Mouse (Mus musculus) 416B (cell line): ENCODE results near the gene Rin3.

Experiments
- DNase-seq: peaks from one replicate; pipeline ENCODE4 v3.0.0; 2011; ENCODE audit warnings: low read depth

The Rin3 gene

GRCm38 (mm10) chr12:102302322-102302721 lies 19.5 kb downstream of the Rin3 start:
- DNase-seq = peak; percentile 98

- no peak for DNase-seq
Observed at GRCm38 (mm10) chr12:102302831-102303351, 20.0 kb downstream of the Rin3 start.

- no peak for DNase-seq
Observed at GRCm38 (mm10) chr12:102303867-102304266, 21.0 kb downstream of the Rin3 start.

- no peak for DNase-seq
Observed at GRCm38 (mm10) chr12:102305069-102305836, 22.4 kb downstream of the Rin3 start.

GRCm38 (mm10) chr12:102308001-102308456 lies 25.2 kb downstream of the Rin3 start:
- DNase-seq = no peak

GRCm38 (mm10) chr12:102308457-102309011 lies 25.7 kb downstream of the Rin3 start:
- DNase-seq = peak; percentile 58

- DNase-seq = no peak
Observed at GRCm38 (mm10) chr12:102309099-102309799, 26.4 kb downstream of the Rin3 start.

GRCm38 (mm10) chr12:102309800-102310195 lies 26.9 kb downstream of the Rin3 start:
- DNase-seq = no peak

GRCm38 (mm10) chr12:102310261-102310660 lies 27.4 kb downstream of the Rin3 start:
- no peak for DNase-seq

- DNase-seq = peak; percentile 82
Observed at GRCm38 (mm10) chr12:102311454-102311853, 28.6 kb downstream of the Rin3 start.

GRCm38 (mm10) chr12:102319150-102319549 lies 36.3 kb downstream of the Rin3 start:
- DNase-seq = peak; percentile 77

GRCm38 (mm10) chr12:102319899-102320298 lies 37.1 kb downstream of the Rin3 start:
- peak; percentile 96 for DNase-seq

GRCm38 (mm10) chr12:102320322-102320721 lies 37.5 kb downstream of the Rin3 start:
- DNase-seq = no peak

GRCm38 (mm10) chr12:102321064-102321728 lies 38.3 kb downstream of the Rin3 start:
- DNase-seq = peak; percentile 77

- DNase-seq = no peak
Observed at GRCm38 (mm10) chr12:102321855-102322254, 39.0 kb downstream of the Rin3 start.

- DNase-seq = no peak
Observed at GRCm38 (mm10) chr12:102323392-102323791, 40.5 kb downstream of the Rin3 start.

- no peak for DNase-seq
Observed at GRCm38 (mm10) chr12:102324156-102324885, 41.5 kb downstream of the Rin3 start.

GRCm38 (mm10) chr12:102324886-102325220 lies 42.0 kb downstream of the Rin3 start:
- no peak for DNase-seq

GRCm38 (mm10) chr12:102326753-102327340 lies 44.0 kb downstream of the Rin3 start:
- DNase-seq = no peak

- no peak for DNase-seq
Observed at GRCm38 (mm10) chr12:102327525-102327924, 44.7 kb downstream of the Rin3 start.

GRCm38 (mm10) chr12:102328090-102328489 lies 45.2 kb downstream of the Rin3 start:
- peak; percentile 46 for DNase-seq
